Mouse (Mus musculus): ENCODE measurements around the gene Gfra4. TPM values are rescaled to one million over a fixed set of nuclear protein-coding genes. Genes with fewer than 3 reads are reported as not detected.

The Gfra4 gene
- total RNA-seq (2021), result 1 to 10 TPM; 6.6 to 7.0 TPM

GRCm38 (mm10) chr2:131042988-131043387 is at the start of gene Gfra4:
Gene Gfra4 (minus strand): TSS chr2:131043088.
- no peak for DNase-seq (ENCODE audit: low spot score)
- intact Hi-C loops (cut with DNase I), result no loop called here

- peak; percentile 30 for DNase-seq (ENCODE audit: low spot score)
- intact Hi-C loops (cut with DNase I), result no loop called here
Observed at GRCm38 (mm10) chr2:131090852-131091251, 48.0 kb upstream of the Gfra4 start.

- intact Hi-C loops (cut with DNase I), result no loop called here
- no peak for DNase-seq (ENCODE audit: low spot score)
Observed at GRCm38 (mm10) chr2:131089634-131090033, 46.7 kb upstream of the Gfra4 start.

GRCm38 (mm10) chr2:131088581-131088980 is 45.7 kb upstream of the Gfra4 start:
- intact Hi-C loops (cut with DNase I), result no loop called here
- no peak for DNase-seq (ENCODE audit: low spot score)

- intact Hi-C loops (cut with DNase I), result no loop called here
- no peak for DNase-seq (ENCODE audit: low spot score)
Observed at GRCm38 (mm10) chr2:131086667-131087390, 43.9 kb upstream of the Gfra4 start, which contains the start of gene Siglec1. Gene Siglec1 (minus strand): TSS chr2:131086765.

GRCm38 (mm10) chr2:131084206-131084605 is 41.3 kb upstream of the Gfra4 start:
- intact Hi-C loops (cut with DNase I), result no loop called here
- DNase-seq (ENCODE audit: low spot score), result no peak

GRCm38 (mm10) chr2:131080507-131080906 is 37.6 kb upstream of the Gfra4 start:
- DNase-seq (ENCODE audit: low spot score), result no peak
- intact Hi-C loops (cut with DNase I), result no loop called here

GRCm38 (mm10) chr2:131072536-131072935 is 29.6 kb upstream of the Gfra4 start:
- no peak for DNase-seq (ENCODE audit: low spot score)
- intact Hi-C loops (cut with DNase I), result no loop called here

GRCm38 (mm10) chr2:131067481-131067880 is 24.6 kb upstream of the Gfra4 start:
- intact Hi-C loops (cut with DNase I), result no loop called here
- DNase-seq (ENCODE audit: low spot score), result no peak

- no peak for DNase-seq (ENCODE audit: low spot score)
- intact Hi-C loops (cut with DNase I), result no loop called here
Observed at GRCm38 (mm10) chr2:131066342-131066741, 23.5 kb upstream of the Gfra4 start.

GRCm38 (mm10) chr2:131063404-131063864 is 20.5 kb upstream of the Gfra4 start, which contains the start of gene Adam33:
Gene Adam33 (minus strand): TSS chr2:131063814.
- no peak for DNase-seq (ENCODE audit: low spot score)
- intact Hi-C loops (cut with DNase I), result no loop called here

- intact Hi-C loops (cut with DNase I), result no loop called here
Observed at GRCm38 (mm10) chr2:131061607-131062006, 18.7 kb upstream of the Gfra4 start.

GRCm38 (mm10) chr2:131060784-131061183 is 17.9 kb upstream of the Gfra4 start:
- no peak for DNase-seq (ENCODE audit: low spot score)
- intact Hi-C loops (cut with DNase I), result no loop called here

More at GRCm38 (mm10) chr2:131061607-131062006, 18.7 kb upstream of the Gfra4 start:
- DNase-seq (ENCODE audit: low spot score), result no peak

GRCm38 (mm10) chr2:131059781-131060540 is 17.1 kb upstream of the Gfra4 start:
- intact Hi-C loops (cut with DNase I), result no loop called here
- no peak for DNase-seq (ENCODE audit: low spot score)

- intact Hi-C loops (cut with DNase I), result no loop called here
- DNase-seq (ENCODE audit: low spot score), result peak; percentile 60
Observed at GRCm38 (mm10) chr2:131059377-131059776, 16.5 kb upstream of the Gfra4 start.

GRCm38 (mm10) chr2:131058672-131059071 is 15.8 kb upstream of the Gfra4 start:
- intact Hi-C loops (cut with DNase I), result no loop called here
- DNase-seq (ENCODE audit: low spot score), result no peak

GRCm38 (mm10) chr2:131056191-131056590 is 13.3 kb upstream of the Gfra4 start:
- intact Hi-C loops (cut with DNase I), result no loop called here
- no peak for DNase-seq (ENCODE audit: low spot score)

- no peak for DNase-seq (ENCODE audit: low spot score)
- intact Hi-C loops (cut with DNase I), result no loop called here
Observed at GRCm38 (mm10) chr2:131055631-131056030, 12.7 kb upstream of the Gfra4 start.

- intact Hi-C loops (cut with DNase I), result loop anchor here (5.0 kb wide), 1 partner anchor 113 kb away; no protein-coding TSS in a partner anchor
- DNase-seq (ENCODE audit: low spot score), result no peak
Observed at GRCm38 (mm10) chr2:131054646-131055264, 11.9 kb upstream of the Gfra4 start.

GRCm38 (mm10) chr2:131053851-131054645 is 11.2 kb upstream of the Gfra4 start:
- intact Hi-C loops (cut with DNase I), result loop anchor here (5.0 kb wide), 1 partner anchor 113 kb away; no protein-coding TSS in a partner anchor
- no peak for DNase-seq (ENCODE audit: low spot score)

All from heart, postnatal 25 days (tissue).